Mouse (Mus musculus) frontal cortex, postnatal 36 days (tissue): ENCODE results near the gene Tmem268.

ENCODE experiments used
- DNase-seq, 2 experiments: peaks; one replicate each; pipeline ENCODE4 v3.0.0; 2022; ENCODE audit warnings: low spot score in 2 of 2

The Tmem268 gene

GRCm38 (mm10) chr4:63600786-63601185 lies 42.2 kb downstream of the Tmem268 start:
- no peak for DNase-seq

- DNase-seq = no peak
Observed at GRCm38 (mm10) chr4:63601263-63601662, 42.7 kb downstream of the Tmem268 start.

GRCm38 (mm10) chr4:63604945-63605344 lies 46.4 kb downstream of the Tmem268 start, which contains the start of gene Gm11213:
Gm11213 (minus strand) TSS chr4:63605261.
- no peak for DNase-seq

GRCm38 (mm10) chr4:63605545-63605944 lies 47.0 kb downstream of the Tmem268 start:
- DNase-seq = no peak

GRCm38 (mm10) chr4:63605968-63606367 lies 47.4 kb downstream of the Tmem268 start:
- no peak for DNase-seq

- no peak for DNase-seq
Observed at GRCm38 (mm10) chr4:63608391-63608790, 49.8 kb downstream of the Tmem268 start.

GRCm38 (mm10) chr4:63621861-63622260 lies 63.3 kb downstream of the Tmem268 start:
- DNase-seq = no peak

GRCm38 (mm10) chr4:63622378-63622835 lies 63.8 kb downstream of the Tmem268 start, which contains the start of gene Tex48:
Tex48 (minus strand) TSS chr4:63622428.
- no peak for DNase-seq

GRCm38 (mm10) chr4:63625563-63626080 lies 67.0 kb downstream of the Tmem268 start:
- no peak for DNase-seq

GRCm38 (mm10) chr4:63627111-63627510 lies 68.5 kb downstream of the Tmem268 start:
- DNase-seq = no peak

GRCm38 (mm10) chr4:63633181-63633580 lies 74.6 kb downstream of the Tmem268 start:
- no peak for DNase-seq
